Mouse (Mus musculus): ENCODE measurements at regions not wholly inside any gene's neighbourhood (a gene's known extent, or its start where the extent isn't known, plus 50 kb on each side); places are given as distances from the start of the nearest gene placed in this dataset.

- H3K27ac ChIP-seq (ENCODE audit: insufficient read depth, low read depth, low read length), result no peak overlapping the region
- no peak for DNase-seq
- TF ChIP-seq CTCF (conservative IDR thresholded peaks at IDR 0.05; ENCODE audit: insufficient read depth, insufficient read length, low read depth, low read length) (no peak), POLR2A (IDR thresholded peaks at IDR 0.05; ENCODE audit: low read depth, low read length) (no peak)
- no peak overlapping the region for H3K4me3 ChIP-seq (ENCODE audit: insufficient read depth, low read depth, low read length)
- 87% methylated on average over 3 of the region's 3 CpGs for whole genome bisulfite sequencing
- H3K36me3 ChIP-seq (ENCODE audit: control insufficient read depth, insufficient read depth, low read length), result no peaks in the 10 kb centered on the region
- no peaks in the 10 kb centered on the region for H3K4me1 ChIP-seq (ENCODE audit: control insufficient read depth, insufficient read depth, low read length)
- no peaks in the 10 kb centered on the region for H3K27me3 ChIP-seq (replicated peaks; ENCODE audit: control insufficient read depth, insufficient read depth, low read length)
Observed at GRCm38 (mm10) chr2:174563917-174564316, 79.4 kb upstream of the Zfp831 start.

DNA sequence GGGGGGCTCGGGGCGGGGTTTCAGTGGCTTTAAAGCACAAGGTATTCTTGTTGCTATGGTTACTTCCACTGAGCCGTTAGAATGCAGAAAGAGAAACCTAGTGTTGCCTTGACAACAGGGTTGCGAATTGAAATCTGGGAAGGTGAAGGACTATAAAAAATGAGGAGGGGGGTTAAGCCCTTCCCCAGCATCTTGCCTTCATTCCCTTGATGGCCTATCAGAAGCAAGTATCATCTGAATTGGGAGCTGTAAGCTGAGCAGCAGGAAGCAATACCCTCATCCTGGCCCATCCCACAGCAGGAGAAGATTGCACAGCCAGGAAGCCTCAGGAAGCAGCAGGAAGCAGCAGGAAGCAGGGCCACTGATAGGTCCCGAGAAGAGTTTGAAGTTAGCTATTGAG, 78.5 kb upstream of the Zfp831 start:
- Histone ChIP-seq H3K4me1 (ENCODE audit: control insufficient read depth, insufficient read depth, low read length) (no peaks in the 10 kb centered on the region), H3K36me3 (ENCODE audit: control insufficient read depth, insufficient read depth, low read length) (no peaks in the 10 kb centered on the region), H3K4me3 (ENCODE audit: insufficient read depth, low read depth, low read length) (no peak overlapping the region), H3K27ac (ENCODE audit: insufficient read depth, low read depth, low read length) (no peak overlapping the region), H3K27me3 (replicated peaks; ENCODE audit: control insufficient read depth, insufficient read depth, low read length) (no peaks in the 10 kb centered on the region)
- no peak for TF ChIP-seq CTCF (conservative IDR thresholded peaks at IDR 0.05; ENCODE audit: insufficient read depth, insufficient read length, low read depth, low read length)
- TF ChIP-seq POLR2A (IDR thresholded peaks at IDR 0.05; ENCODE audit: low read depth, low read length), result no peak
- WGBS, result 35% methylated on average over 5 of the region's 5 CpGs
- DNase-seq, result no peak

DNA sequence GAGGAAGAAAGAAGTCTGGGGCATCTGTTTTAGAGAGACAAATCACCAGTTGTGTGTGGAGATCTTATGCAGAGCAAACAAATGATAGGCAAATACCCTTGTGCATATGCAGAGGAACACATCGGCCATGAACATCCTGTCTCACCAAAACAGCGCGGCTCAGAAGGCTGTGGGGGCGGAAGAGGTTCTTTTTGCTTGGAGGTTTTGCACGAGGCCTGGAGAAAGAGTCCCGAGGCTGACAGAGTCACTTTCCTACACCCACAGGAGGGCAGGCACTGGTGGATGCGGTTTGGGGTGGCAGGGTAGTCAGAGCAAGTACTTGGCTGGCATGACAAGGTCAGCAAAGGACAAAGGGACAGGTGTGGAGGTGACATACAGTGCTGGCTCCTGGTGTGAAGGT, 77.4 kb upstream of the Zfp831 start:
- DNase-seq, result no peak
- Histone ChIP-seq H3K27me3 (replicated peaks; ENCODE audit: control insufficient read depth, insufficient read depth, low read length) (no peaks in the 10 kb centered on the region), H3K27ac (ENCODE audit: insufficient read depth, low read depth, low read length) (no peak overlapping the region), H3K4me1 (ENCODE audit: control insufficient read depth, insufficient read depth, low read length) (no peaks in the 10 kb centered on the region), H3K36me3 (ENCODE audit: control insufficient read depth, insufficient read depth, low read length) (no peaks in the 10 kb centered on the region), H3K4me3 (ENCODE audit: insufficient read depth, low read depth, low read length) (no peak overlapping the region)
- no peak for TF ChIP-seq POLR2A (IDR thresholded peaks at IDR 0.05; ENCODE audit: low read depth, low read length)
- no peak for TF ChIP-seq CTCF (conservative IDR thresholded peaks at IDR 0.05; ENCODE audit: insufficient read depth, insufficient read length, low read depth, low read length)
- 65% methylated on average over 7 of the region's 7 CpGs for WGBS

GRCm38 (mm10) chr2:174566752-174567151, 76.6 kb upstream of the Zfp831 start:
- no peak for TF ChIP-seq CTCF (conservative IDR thresholded peaks at IDR 0.05; ENCODE audit: insufficient read depth, insufficient read length, low read depth, low read length)
- TF ChIP-seq POLR2A (IDR thresholded peaks at IDR 0.05; ENCODE audit: low read depth, low read length), result no peak
- no peak for DNase-seq

GRCm38 (mm10) chr2:174574804-174575507, 68.4 kb upstream of the Zfp831 start:
- WGBS, result 83% methylated on average over 7 of the region's 7 CpGs
- no peaks in the 10 kb centered on the region for H3K27me3 ChIP-seq (replicated peaks; ENCODE audit: control insufficient read depth, insufficient read depth, low read length)
- no peak overlapping the region for H3K4me3 ChIP-seq (ENCODE audit: insufficient read depth, low read depth, low read length)
- no peak overlapping the region for H3K27ac ChIP-seq (ENCODE audit: insufficient read depth, low read depth, low read length)
- no peaks in the 10 kb centered on the region for H3K4me1 ChIP-seq (ENCODE audit: control insufficient read depth, insufficient read depth, low read length)
- no peak for DNase-seq
- TF ChIP-seq POLR2A (IDR thresholded peaks at IDR 0.05; ENCODE audit: low read depth, low read length) (no peak), CTCF (conservative IDR thresholded peaks at IDR 0.05; ENCODE audit: insufficient read depth, insufficient read length, low read depth, low read length) (no peak)
- no peaks in the 10 kb centered on the region for H3K36me3 ChIP-seq (ENCODE audit: control insufficient read depth, insufficient read depth, low read length)

More at GRCm38 (mm10) chr2:174566752-174567151, 76.6 kb upstream of the Zfp831 start:
- 94% methylated on average over 4 of the region's 4 CpGs for WGBS
- Histone ChIP-seq H3K4me3 (ENCODE audit: insufficient read depth, low read depth, low read length) (no peak overlapping the region), H3K36me3 (ENCODE audit: control insufficient read depth, insufficient read depth, low read length) (no peaks in the 10 kb centered on the region), H3K27me3 (replicated peaks; ENCODE audit: control insufficient read depth, insufficient read depth, low read length) (no peaks in the 10 kb centered on the region), H3K27ac (ENCODE audit: insufficient read depth, low read depth, low read length) (no peak overlapping the region; the same call in 1 of the 2 replicates), H3K4me1 (ENCODE audit: control insufficient read depth, insufficient read depth, low read length) (no peaks in the 10 kb centered on the region)

DNA sequence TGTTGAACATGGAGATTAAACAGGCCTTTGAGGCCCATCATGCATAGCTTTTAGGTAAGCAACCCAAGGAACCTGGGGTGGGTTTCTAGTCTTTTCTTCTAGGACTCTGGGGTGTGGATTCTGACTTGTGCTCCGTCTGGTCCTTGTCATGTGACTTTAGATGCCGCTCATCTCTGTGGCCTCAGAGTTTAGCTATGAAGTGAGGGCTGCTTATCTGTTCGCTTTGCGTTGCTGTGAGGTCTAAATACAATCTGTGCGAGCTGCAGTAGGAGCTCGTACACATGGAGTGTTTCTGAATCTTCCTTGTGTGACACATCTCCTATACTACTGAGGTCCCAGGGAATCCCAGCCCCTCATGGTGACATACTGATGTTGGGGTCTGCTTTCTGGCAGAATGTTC, 67.8 kb upstream of the Zfp831 start:
- Histone ChIP-seq H3K4me3 (ENCODE audit: insufficient read depth, low read depth, low read length) (no peak overlapping the region), H3K36me3 (ENCODE audit: control insufficient read depth, insufficient read depth, low read length) (no peaks in the 10 kb centered on the region), H3K27me3 (replicated peaks; ENCODE audit: control insufficient read depth, insufficient read depth, low read length) (no peaks in the 10 kb centered on the region), H3K4me1 (ENCODE audit: control insufficient read depth, insufficient read depth, low read length) (no peaks in the 10 kb centered on the region), H3K27ac (ENCODE audit: insufficient read depth, low read depth, low read length) (no peak overlapping the region)
- WGBS, result 97% methylated on average over 6 of the region's 6 CpGs
- TF ChIP-seq CTCF (conservative IDR thresholded peaks at IDR 0.05; ENCODE audit: insufficient read depth, insufficient read length, low read depth, low read length) (no peak), POLR2A (IDR thresholded peaks at IDR 0.05; ENCODE audit: low read depth, low read length) (no peak)
- no peak for DNase-seq

DNA sequence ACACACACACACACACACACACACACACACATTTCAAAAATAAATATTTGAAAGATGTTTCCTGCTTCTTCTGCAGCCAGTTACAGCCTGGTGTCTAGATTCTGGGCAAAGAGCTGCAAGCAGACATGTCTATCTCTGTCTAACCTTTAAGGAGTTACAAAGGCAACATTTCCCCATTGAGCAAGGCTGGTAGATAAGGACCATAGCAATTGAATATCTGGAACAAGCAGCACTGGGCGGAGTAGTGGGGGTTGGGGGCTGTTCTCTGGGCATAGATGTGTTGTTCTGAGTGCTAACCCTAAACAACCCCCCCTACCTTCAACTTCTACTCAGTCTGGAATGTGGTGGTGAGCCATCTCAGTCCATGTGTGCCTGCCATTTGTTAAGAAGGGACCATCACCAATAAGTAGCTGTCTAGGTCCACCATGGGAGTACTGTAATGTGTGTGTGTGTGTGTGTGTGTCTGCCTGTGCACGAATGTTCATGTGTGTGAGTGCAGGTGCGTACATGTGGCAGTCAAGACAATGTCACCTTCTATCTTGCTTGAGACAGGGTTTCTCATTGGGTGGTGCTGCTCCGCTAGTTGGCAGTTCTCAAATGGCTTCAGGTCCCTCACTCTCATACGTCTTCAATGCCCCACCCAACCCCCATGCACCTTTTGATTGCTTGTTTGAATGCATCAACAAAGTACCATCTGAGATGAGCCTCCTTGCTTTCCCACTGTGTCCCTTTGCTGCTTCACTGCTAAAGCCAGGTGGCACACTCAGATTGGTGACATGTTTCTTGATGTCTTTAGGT, 62.2 kb upstream of the Zfp831 start:
- no peak overlapping the region for H3K4me3 ChIP-seq (ENCODE audit: insufficient read depth, low read depth, low read length)
- TF ChIP-seq POLR2A (IDR thresholded peaks at IDR 0.05; ENCODE audit: low read depth, low read length) (no peak), CTCF (conservative IDR thresholded peaks at IDR 0.05; ENCODE audit: insufficient read depth, insufficient read length, low read depth, low read length) (no peak)
- no peaks in the 10 kb centered on the region for H3K4me1 ChIP-seq (ENCODE audit: control insufficient read depth, insufficient read depth, low read length)
- WGBS, result 92% methylated on average over 5 of the region's 5 CpGs
- DNase-seq, result no peak
- H3K27ac ChIP-seq (ENCODE audit: insufficient read depth, low read depth, low read length), result no peak overlapping the region
- H3K27me3 ChIP-seq (replicated peaks; ENCODE audit: control insufficient read depth, insufficient read depth, low read length), result no peaks in the 10 kb centered on the region
- H3K36me3 ChIP-seq (ENCODE audit: control insufficient read depth, insufficient read depth, low read length), result no peaks in the 10 kb centered on the region
